Mouse (Mus musculus) layer of hippocampus, adult 9-11 months (tissue): ENCODE results near the gene Prkag1.

Experiments
- DNase-seq: peaks from one replicate; pipeline ENCODE4 v3.0.0; 2022

Gene Prkag1

DNA sequence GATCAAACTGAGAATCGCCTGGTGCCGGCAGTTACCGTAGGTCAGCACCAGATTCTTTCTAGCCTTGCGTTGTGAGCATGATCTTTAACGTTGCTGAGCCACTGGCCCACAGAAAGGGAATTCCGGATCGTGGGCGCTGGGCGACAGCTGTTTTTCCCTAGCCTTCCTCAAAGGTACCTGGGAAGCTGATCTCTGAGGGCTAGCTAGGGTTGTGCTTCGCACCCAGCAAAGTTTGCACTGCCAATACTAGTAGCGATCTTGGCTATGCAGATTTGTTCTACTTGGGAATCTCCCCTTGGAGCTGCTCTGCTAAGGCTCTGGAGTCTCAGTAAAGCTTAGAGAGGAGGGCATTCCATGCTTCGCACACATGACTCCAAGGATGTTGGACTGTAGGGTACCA, 40.1 kb downstream of the Prkag1 start:
- no peak for DNase-seq

DNA sequence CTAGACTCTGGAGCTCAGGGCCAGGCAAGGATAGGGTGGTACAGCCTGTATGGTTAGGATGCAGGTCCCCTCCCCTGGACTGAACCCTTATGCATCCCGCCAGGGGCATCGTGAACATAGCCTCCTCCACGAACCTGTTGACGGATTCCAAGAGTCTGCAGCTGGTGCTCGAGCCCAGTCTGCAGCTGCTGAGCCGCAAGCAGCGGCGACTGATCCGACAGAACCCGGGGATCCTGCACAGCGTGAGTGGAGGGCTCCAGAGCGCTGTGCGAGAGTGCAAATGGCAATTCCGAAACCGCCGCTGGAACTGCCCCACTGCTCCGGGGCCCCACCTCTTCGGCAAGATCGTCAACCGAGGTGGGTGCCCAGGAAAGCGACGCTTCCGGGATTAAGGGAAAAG, 40.6 kb downstream of the Prkag1 start:
- DNase-seq = no peak

DNA sequence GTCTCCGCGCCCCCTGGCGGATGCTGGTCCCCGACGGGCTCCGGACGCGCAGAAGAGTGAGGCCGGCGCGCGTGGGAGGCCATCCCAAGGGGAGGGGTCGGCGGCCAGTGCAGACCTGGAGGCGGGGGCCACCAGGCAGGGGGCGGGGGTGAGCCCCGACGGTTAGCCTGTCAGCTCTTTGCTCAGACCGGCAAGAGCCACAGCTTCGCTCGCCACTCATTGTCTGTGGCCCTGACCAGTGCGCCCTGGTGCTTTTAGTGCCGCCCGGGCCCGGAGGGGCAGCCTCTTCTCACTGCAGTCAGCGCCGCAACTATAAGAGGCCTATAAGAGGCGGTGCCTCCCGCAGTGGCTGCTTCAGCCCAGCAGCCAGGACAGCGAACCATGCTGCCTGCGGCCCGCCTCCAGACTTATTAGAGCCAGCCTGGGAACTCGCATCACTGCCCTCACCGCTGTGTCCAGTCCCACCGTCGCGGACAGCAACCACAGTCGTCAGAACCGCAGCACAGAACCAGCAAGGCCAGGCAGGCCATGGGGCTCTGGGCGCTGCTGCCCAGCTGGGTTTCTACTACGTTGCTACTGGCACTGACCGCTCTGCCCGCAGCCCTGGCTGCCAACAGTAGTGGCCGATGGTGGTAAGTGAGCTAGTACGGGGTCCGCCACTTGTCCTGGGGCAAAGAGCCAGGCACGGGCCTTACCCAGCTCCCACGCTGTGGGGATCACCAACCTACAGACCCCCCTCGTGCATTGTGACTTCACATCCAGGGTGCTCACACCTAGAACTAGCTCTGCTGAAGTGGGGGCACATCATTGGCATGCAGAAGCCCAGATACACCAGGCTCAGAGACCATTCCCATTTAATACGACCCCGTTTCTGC, 41.4 kb downstream of the Prkag1 start, which contains the start of gene Wnt1:
Wnt1 (plus strand) TSS at position 197 of the 875 bp plus-strand sequence.
- no peak for DNase-seq

DNA sequence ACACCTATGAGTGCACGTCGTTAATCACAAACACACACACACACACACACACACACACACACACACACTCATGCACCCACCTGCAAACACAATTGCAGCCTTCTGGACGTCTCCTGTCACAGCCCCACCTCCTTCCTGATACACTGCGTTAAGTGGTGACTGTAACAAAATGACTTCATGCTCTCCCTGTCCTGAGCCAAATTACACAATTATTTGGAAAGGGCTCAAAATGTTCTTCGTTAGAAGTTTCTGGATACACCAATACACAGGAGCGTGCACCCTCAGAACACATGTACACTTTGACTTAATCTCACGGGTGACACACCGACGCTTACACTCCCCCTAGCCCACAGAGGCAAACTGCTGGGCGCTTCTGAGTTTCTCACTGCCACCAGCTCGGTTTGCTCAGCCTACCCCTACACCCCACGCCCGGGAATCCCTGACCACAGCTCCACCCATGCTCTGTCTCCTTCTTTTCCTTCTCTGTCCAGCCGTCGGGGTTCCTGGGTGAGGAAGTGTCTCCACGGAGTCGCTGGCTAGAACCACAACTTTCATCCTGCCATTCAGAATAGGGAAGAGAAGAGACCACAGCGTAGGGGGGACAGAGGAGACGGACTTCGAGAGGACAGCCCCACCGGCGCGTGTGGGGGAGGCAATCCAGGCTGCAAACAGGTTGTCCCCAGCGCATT, 42.2 kb downstream of the Prkag1 start:
- DNase-seq = no peak

DNA sequence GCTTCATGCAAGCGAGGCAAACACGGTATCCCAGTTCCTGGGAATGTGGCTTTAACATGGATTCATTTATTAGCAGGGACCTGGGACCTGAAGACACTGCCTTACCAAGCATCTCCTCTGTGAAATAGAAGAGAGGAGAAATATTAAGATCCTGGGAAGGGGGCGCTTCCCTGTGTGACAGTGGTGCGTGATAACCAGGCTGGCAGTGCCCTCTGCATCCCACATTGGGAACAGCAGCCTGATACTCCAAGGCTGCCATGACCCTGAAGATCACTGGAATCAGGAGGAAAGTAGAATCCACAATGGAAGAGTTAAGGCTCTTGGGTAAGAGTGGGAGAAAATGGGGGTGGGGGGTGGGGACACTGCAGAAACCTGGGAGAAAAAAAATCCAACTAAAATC, 43.4 kb downstream of the Prkag1 start:
- DNase-seq = no peak

GRCm38 (mm10) chr15:98785744-98786143, 45.6 kb downstream of the Prkag1 start:
- DNase-seq = no peak

- DNase-seq = no peak
These were observed 50.2 kb downstream of the Prkag1 start for GRCm38 (mm10) chr15:98781166-98781565.

DNA sequence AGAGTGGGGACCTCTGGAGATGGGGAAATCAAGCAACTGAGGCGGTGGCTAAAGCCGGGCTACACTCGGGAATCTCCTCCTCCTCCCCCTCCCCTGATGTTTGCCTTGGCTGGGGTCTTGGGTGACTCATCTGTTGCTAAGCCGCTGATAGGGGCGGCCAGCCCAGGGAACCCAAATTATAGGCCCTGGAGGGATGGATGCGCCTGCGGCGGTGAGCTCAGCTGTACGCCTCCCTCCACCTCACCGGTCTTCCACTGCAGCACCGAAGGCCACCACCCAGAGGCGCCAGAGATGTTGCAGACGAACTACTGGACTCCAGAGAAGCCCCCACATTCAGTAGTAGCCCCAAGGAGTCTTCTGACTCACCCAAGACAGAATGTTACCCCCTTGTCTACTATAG, 50.7 kb downstream of the Prkag1 start:
- no peak for DNase-seq

DNA sequence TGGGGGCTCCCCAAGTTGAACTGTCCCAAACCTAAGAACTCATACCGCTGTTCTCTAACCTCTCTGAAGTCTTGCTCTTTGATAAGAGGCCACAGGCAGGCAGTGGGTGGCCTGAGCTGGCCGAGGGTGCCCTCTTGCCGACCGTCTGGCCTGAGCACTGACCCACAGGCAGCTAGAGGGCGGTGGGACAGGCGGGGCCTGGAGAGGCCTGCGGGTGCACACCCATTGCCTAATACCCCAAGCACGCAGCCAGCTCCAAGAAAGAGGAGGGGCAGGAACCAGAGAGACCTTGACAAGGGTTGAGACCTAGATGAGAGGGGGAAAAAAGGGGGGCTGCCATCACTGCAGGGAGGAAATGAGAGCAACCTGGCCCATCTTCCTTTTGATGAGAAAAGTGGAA, 51.2 kb downstream of the Prkag1 start:
- no peak for DNase-seq

DNA sequence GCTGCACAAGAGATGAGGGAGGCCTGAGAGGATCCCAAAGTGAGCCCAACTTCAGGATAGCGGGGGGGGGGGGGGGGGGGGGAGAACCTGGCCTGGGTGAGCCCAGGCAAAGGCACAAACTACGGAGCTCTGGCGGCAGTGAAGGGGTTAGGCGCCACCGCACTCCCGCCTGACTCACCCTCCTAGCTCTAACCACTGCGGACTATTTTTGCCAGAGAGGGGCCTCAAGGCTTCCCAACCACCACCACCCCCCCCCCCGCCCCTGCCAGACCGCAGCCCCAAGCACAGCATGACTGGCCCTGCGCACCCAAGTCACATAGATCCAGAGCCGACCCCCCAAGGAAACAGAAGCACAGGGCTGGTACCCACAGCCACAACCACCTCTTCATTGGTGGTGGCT, 52.5 kb downstream of the Prkag1 start:
- no peak for DNase-seq

GRCm38 (mm10) chr15:98778191-98778770, 53.0 kb downstream of the Prkag1 start:
- DNase-seq = no peak

- DNase-seq = no peak
These were observed 53.6 kb downstream of the Prkag1 start, which contains the start of gene Wnt10b for GRCm38 (mm10) chr15:98777762-98778161. TSS of gene Wnt10b (minus strand) at chr15:98778150.

GRCm38 (mm10) chr15:98777005-98777616, 54.2 kb downstream of the Prkag1 start:
- no peak for DNase-seq

GRCm38 (mm10) chr15:98776280-98777004, 54.9 kb downstream of the Prkag1 start:
- no peak for DNase-seq

- DNase-seq = no peak
These were observed 55.8 kb downstream of the Prkag1 start for GRCm38 (mm10) chr15:98775533-98775932.

DNA sequence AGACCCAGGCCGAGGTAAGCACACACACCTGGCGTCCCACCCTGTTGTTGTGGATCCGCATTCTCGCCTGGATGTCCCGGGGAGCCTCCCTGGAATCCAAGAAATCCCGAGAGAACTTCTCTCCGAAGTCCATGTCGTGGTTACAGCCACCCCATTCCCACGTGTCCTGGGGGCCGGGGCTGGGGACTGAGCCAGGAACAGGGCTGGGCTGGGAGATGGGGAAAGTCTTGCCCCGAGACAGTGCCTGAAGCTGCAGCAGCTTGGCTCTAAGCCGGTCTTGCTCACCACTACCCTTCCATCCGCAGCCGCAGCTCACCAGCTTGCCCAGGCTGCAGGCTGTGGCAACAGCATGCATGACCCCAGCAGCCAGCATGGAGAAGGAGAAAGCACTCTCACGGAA, 57.2 kb downstream of the Prkag1 start:
- DNase-seq = no peak

GRCm38 (mm10) chr15:98772511-98773211, 58.7 kb downstream of the Prkag1 start:
- DNase-seq = no peak

- DNase-seq = no peak
These were observed 59.4 kb downstream of the Prkag1 start for GRCm38 (mm10) chr15:98771813-98772425.

DNA sequence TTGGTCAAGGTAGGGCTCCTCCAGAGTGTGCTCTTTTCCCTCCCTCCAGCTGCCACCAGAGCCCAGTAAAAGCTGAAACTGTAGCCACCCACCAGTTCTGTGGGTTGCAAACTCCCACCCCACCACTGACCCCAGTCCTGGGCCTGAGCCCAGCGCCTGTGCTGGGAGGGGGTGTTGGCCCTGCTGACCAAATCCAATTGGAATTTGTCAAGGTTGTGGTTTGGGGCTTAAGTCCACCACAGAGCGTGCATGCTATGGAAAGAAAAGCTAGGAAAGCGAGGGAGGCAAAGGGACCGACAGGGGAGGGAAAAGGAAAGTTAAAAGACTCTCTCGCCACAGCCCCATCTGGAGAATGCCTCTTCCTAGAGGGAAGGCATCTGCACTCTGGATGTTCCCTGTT, 63.1 kb downstream of the Prkag1 start:
- DNase-seq = no peak

- DNase-seq = no peak
These were observed 65.4 kb downstream of the Prkag1 start for GRCm38 (mm10) chr15:98765929-98766328.
